Mouse (Mus musculus) MEL (cell line): ENCODE measurements around the gene Deup1. TPM values are rescaled to one million over a fixed set of nuclear protein-coding genes. Genes with fewer than 3 reads are reported as not detected.

Source experiments
- DNase-seq: peaks from one replicate; pipeline ENCODE4 v3.0.0; 2011; ENCODE audit warnings: low read depth, low spot score
- H3K27ac ChIP-seq: 2 replicates; pipeline ENCODE4 v1.5.1; 2012; ENCODE audit warnings: low read depth, mild to moderate bottlenecking, control low read depth, low read length, moderate library complexity; ENCODE audit not compliant: control insufficient read depth
- H3K27me3 ChIP-seq, 2 experiments: fragments of 150-350 bp in 1 of 2; sonication (generic) in 1 of 2; 2 replicates each; pipeline ENCODE4 v1.6.1; 2012; ENCODE audit warnings: low read length in 2 of 2, mild to moderate bottlenecking in 2 of 2, improper control_type of control experiment in 1 of 2, moderate library complexity in 1 of 2; ENCODE audit not compliant: insufficient read depth in 2 of 2, control insufficient read depth in 1 of 2
- H3K36me3 ChIP-seq, 2 experiments: 2 replicates each; pipeline ENCODE4 v1.6.1; 2012 to 2014; ENCODE audit warnings: low read length in 2 of 2, improper control_type of control experiment in 1 of 2, inconsistent platforms in 1 of 2, mild to moderate bottlenecking in 1 of 2; ENCODE audit not compliant: insufficient read depth in 2 of 2, control insufficient read depth in 1 of 2
- H3K4me1 ChIP-seq, 2 experiments: fragments of 150-350 bp in 1 of 2; sonication (generic) in 1 of 2; 2 replicates each; pipeline ENCODE4 v1.6.1; 2012; ENCODE audit warnings: low read length in 2 of 2, improper control_type of control experiment in 1 of 2, mild to moderate bottlenecking in 1 of 2; ENCODE audit not compliant: insufficient read depth in 2 of 2, control insufficient read depth in 1 of 2
- H3K4me3 ChIP-seq, 2 experiments: fragments of 150-350 bp in 1 of 2; sonication (generic) in 1 of 2; 2 replicates each; pipeline ENCODE4 v1.5.1; 2012; ENCODE audit warnings: low read depth in 2 of 2, low read length in 2 of 2, mild to moderate bottlenecking in 2 of 2, moderate library complexity in 2 of 2, control low read depth in 1 of 2, improper control_type of control experiment in 1 of 2; ENCODE audit not compliant: control insufficient read depth in 1 of 2, insufficient read depth in 1 of 2
- H3K79me2 ChIP-seq: 2 replicates; pipeline ENCODE4 v1.6.1; 2012; ENCODE audit warnings: mild to moderate bottlenecking, low read length, moderate library complexity; ENCODE audit not compliant: control insufficient read depth, poor library complexity, insufficient read depth
- H3K9ac ChIP-seq: 2 replicates; pipeline ENCODE4 v1.6.1; 2012; ENCODE audit warnings: low read depth, mild to moderate bottlenecking, control low read depth, low read length, moderate library complexity; ENCODE audit not compliant: control insufficient read depth, poor library complexity, severe bottlenecking
- H3K9me3 ChIP-seq: fragments of 150-350 bp; sonication (generic); replicated peaks from 2 replicates; pipeline ENCODE4 v1.6.1; 2012; ENCODE audit warnings: mild to moderate bottlenecking, low read length, improper control_type of control experiment, moderate library complexity; ENCODE audit not compliant: insufficient read depth
- BHLHE40 ChIP-seq: IDR thresholded peaks from 2 replicates; pipeline ENCODE4 v1.6.1; 2012; ENCODE audit warnings: low read depth, mild to moderate bottlenecking, inconsistent platforms, low read length, improper control_type of control experiment, borderline replicate concordance
- CTCF ChIP-seq, 3 experiments: IDR thresholded peaks in 2 of 3; conservative IDR thresholded peaks in 1 of 3; 2 replicates each; pipeline ENCODE4 v1.5.1; 2011 to 2012; ENCODE audit warnings: low read length in 3 of 3, low read depth in 2 of 3, mild to moderate bottlenecking in 2 of 3, improper control_type of control experiment in 1 of 3, inconsistent platforms in 1 of 3, mixed read lengths in 1 of 3, moderate library complexity in 1 of 3; ENCODE audit not compliant: control insufficient read depth in 1 of 3, insufficient read depth in 1 of 3, poor library complexity in 1 of 3, severe bottlenecking in 1 of 3
- ETS1 ChIP-seq: IDR thresholded peaks from 2 replicates; pipeline ENCODE4 v1.6.1; 2012; ENCODE audit warnings: low read depth, mild to moderate bottlenecking, inconsistent platforms, low read length, improper control_type of control experiment, moderate library complexity
- GATA1 ChIP-seq: IDR thresholded peaks from 2 replicates; pipeline ENCODE4 v1.6.1; 2011; ENCODE audit warnings: low read depth, low read length, improper control_type of control experiment
- HCFC1 ChIP-seq: IDR thresholded peaks from 2 replicates; pipeline ENCODE4 v1.6.1; 2012; ENCODE audit warnings: low read depth, mild to moderate bottlenecking, inconsistent platforms, low read length, improper control_type of control experiment, moderate library complexity
- MAFK ChIP-seq: IDR thresholded peaks from 2 replicates; pipeline ENCODE4 v1.6.1; 2011; ENCODE audit warnings: low read depth, mild to moderate bottlenecking, low read length, improper control_type of control experiment, borderline replicate concordance
- MAX ChIP-seq: IDR thresholded peaks from 2 replicates; pipeline ENCODE4 v1.6.1; 2011; ENCODE audit warnings: low read length, improper control_type of control experiment
- MEF2A ChIP-seq: IDR thresholded peaks from 2 replicates; pipeline ENCODE4 v1.6.1; 2014; ENCODE audit warnings: low read depth, mild to moderate bottlenecking, inconsistent platforms, low read length, improper control_type of control experiment; ENCODE audit not compliant: poor library complexity, insufficient replicate concordance, severe bottlenecking; ENCODE audit errors: extremely low read depth
- MYC ChIP-seq: IDR thresholded peaks from 2 replicates; pipeline ENCODE4 v1.6.1; 2011; ENCODE audit warnings: low read depth, mild to moderate bottlenecking, low read length, improper control_type of control experiment, moderate library complexity
- NELFE ChIP-seq: IDR thresholded peaks from 2 replicates; pipeline ENCODE4 v1.6.1; 2011; ENCODE audit warnings: low read depth, low read length, improper control_type of control experiment
- NRF1 ChIP-seq: IDR thresholded peaks from 2 replicates; pipeline ENCODE4 v1.6.1; 2014; ENCODE audit warnings: low read depth, mild to moderate bottlenecking, inconsistent platforms, low read length, improper control_type of control experiment, moderate library complexity; ENCODE audit not compliant: poor library complexity, insufficient read depth, severe bottlenecking
- POLR2A ChIP-seq, 2 experiments: IDR thresholded peaks; 2 replicates each; pipeline ENCODE4 v1.6.1; 2011 to 2012; ENCODE audit warnings: low read length in 2 of 2, mild to moderate bottlenecking in 2 of 2, control low read depth in 1 of 2, improper control_type of control experiment in 1 of 2, low read depth in 1 of 2, moderate library complexity in 1 of 2; ENCODE audit not compliant: control insufficient read depth in 1 of 2, insufficient read depth in 1 of 2, poor library complexity in 1 of 2
- POLR2AphosphoS2 ChIP-seq: IDR thresholded peaks from 2 replicates; pipeline ENCODE4 v1.6.1; 2011; ENCODE audit warnings: low read length, improper control_type of control experiment
- RAD21 ChIP-seq: IDR thresholded peaks from 2 replicates; pipeline ENCODE4 v1.6.1; 2011; ENCODE audit warnings: mild to moderate bottlenecking, low read depth, low read length, improper control_type of control experiment
- TAL1 ChIP-seq: IDR thresholded peaks from 2 replicates; pipeline ENCODE4 v1.6.1; 2012; ENCODE audit warnings: mild to moderate bottlenecking, inconsistent platforms, low read length, moderate library complexity, mixed read lengths
- TBP ChIP-seq: IDR thresholded peaks from 2 replicates; pipeline ENCODE4 v1.8.0; 2011; ENCODE audit warnings: low read depth, low read length, improper control_type of control experiment
- USF1 ChIP-seq: IDR thresholded peaks from 2 replicates; pipeline ENCODE4 v1.6.1; 2014; ENCODE audit warnings: low read depth, mild to moderate bottlenecking, inconsistent platforms, low read length, improper control_type of control experiment, moderate library complexity
- ZC3H11A ChIP-seq: IDR thresholded peaks from 2 replicates; pipeline ENCODE4 v1.6.1; 2012; ENCODE audit warnings: low read depth, mild to moderate bottlenecking, inconsistent platforms, low read length, improper control_type of control experiment
- ZKSCAN1 ChIP-seq: IDR thresholded peaks from 2 replicates; pipeline ENCODE4 v1.6.1; 2012; ENCODE audit warnings: low read depth, mild to moderate bottlenecking, inconsistent platforms, low read length, improper control_type of control experiment, moderate library complexity
- ZMIZ1 ChIP-seq: IDR thresholded peaks from 2 replicates; pipeline ENCODE4 v1.6.1; 2012; ENCODE audit warnings: low read depth, mild to moderate bottlenecking, inconsistent platforms, low read length, improper control_type of control experiment, moderate library complexity
- polyA plus RNA-seq, 2 experiments: library from polyadenylated mRNA; stranded (reverse) in 1 of 2; unstranded in 1 of 2; fragments of >175 nt in 1 of 2; fragments of >200 nt in 1 of 2; gene quantifications; 2 replicates each; pipeline versions ENCODE4 v1.2.1 to v1.2.4; 2012; ENCODE audit warnings: low replicate concordance in 2 of 2, low read depth in 1 of 2; ENCODE audit not compliant: insufficient read length in 2 of 2, insufficient read depth in 1 of 2, missing spikeins in 1 of 2
- total RNA-seq: library from RNA; depleted of rRNA; stranded (reverse); fragments of 300-350 nt; gene quantifications from 2 replicates; pipeline ENCODE4 v1.2.3, GENCODE M21; 2012

Gene Deup1
- total and polyA plus RNA-seq, 3 experiments, result not detected

- H3K27ac ChIP-seq, result no peak overlapping the region
- DNase-seq, result no peak
- no peaks in the 10 kb centered on the region for H3K9me3 ChIP-seq
- no peaks in the 10 kb centered on the region for H3K4me1 ChIP-seq
- no peaks in the 10 kb centered on the region for H3K79me2 ChIP-seq
- no peak overlapping the region for H3K9ac ChIP-seq
- no peak for TF ChIP-seq GATA1
- no peak overlapping the region for H3K4me3 ChIP-seq
- H3K27me3 ChIP-seq, result no peaks in the 10 kb centered on the region
- H3K36me3 ChIP-seq, result no peaks in the 10 kb centered on the region
Measured at GRCm38 (mm10) chr9:15538979-15539533, 88.7 kb downstream of the Deup1 start.

- H3K27ac ChIP-seq, result no peak overlapping the region
- no peaks in the 10 kb centered on the region for H3K79me2 ChIP-seq
- no peaks in the 10 kb centered on the region for H3K4me1 ChIP-seq
- DNase-seq, result no peak
- no peaks in the 10 kb centered on the region for H3K36me3 ChIP-seq
- no peaks in the 10 kb centered on the region for H3K27me3 ChIP-seq
- H3K9me3 ChIP-seq, result no peaks in the 10 kb centered on the region
- no peak overlapping the region for H3K9ac ChIP-seq
- no peak overlapping the region for H3K4me3 ChIP-seq
- TF ChIP-seq TAL1 (no peak), RAD21 (no peak; the same call in 1 of the 2 replicates)
Measured at GRCm38 (mm10) chr9:15537455-15538048, 90.2 kb downstream of the Deup1 start.

- Histone ChIP-seq H3K4me1 (no peaks in the 10 kb centered on the region), H3K79me2 (no peaks in the 10 kb centered on the region), H3K27ac (no peak overlapping the region)
Measured at GRCm38 (mm10) chr9:15536861-15537426, 90.8 kb downstream of the Deup1 start.

GRCm38 (mm10) chr9:15535418-15535817 is 92.3 kb downstream of the Deup1 start:
- H3K79me2 ChIP-seq, result no peaks in the 10 kb centered on the region
- no peak for DNase-seq
- H3K4me1 ChIP-seq, result no peaks in the 10 kb centered on the region
- no peaks in the 10 kb centered on the region for H3K36me3 ChIP-seq
- H3K9ac ChIP-seq, result no peak overlapping the region
- no peaks in the 10 kb centered on the region for H3K9me3 ChIP-seq
- no peak overlapping the region for H3K4me3 ChIP-seq
- no peak overlapping the region for H3K27ac ChIP-seq
- no peaks in the 10 kb centered on the region for H3K27me3 ChIP-seq
- no peak for TF ChIP-seq NRF1
- TF ChIP-seq CTCF (IDR thresholded peaks at IDR 0.05 in 2 of 3, conservative IDR thresholded peaks at IDR 0.05 in 1 of 3; ENCODE audit: control insufficient read depth in 1 of 3, insufficient read depth in 1 of 3, low read depth in 2 of 3, low read length in 3 of 3, poor library complexity in 1 of 3, severe bottlenecking in 1 of 3), result no peak
- TF ChIP-seq MAX, result no peak
- TF ChIP-seq MYC, result no peak
- no peak for TF ChIP-seq ETS1
- no peak for TF ChIP-seq MAFK
- no peak for TF ChIP-seq USF1
- no peak for TF ChIP-seq NELFE
- TF ChIP-seq HCFC1, result no peak
- no peak for TF ChIP-seq TBP
- no peak for TF ChIP-seq MEF2A
- no peak for TF ChIP-seq POLR2A (IDR thresholded peaks at IDR 0.05; ENCODE audit: control insufficient read depth in 1 of 2, insufficient read depth in 1 of 2, low read depth in 1 of 2, low read length in 2 of 2, poor library complexity in 1 of 2)
- TF ChIP-seq BHLHE40, result no peak
- no peak for TF ChIP-seq ZC3H11A

More at GRCm38 (mm10) chr9:15536861-15537426, 90.8 kb downstream of the Deup1 start:
- TF ChIP-seq ZKSCAN1 (no peak), HCFC1 (no peak), POLR2AphosphoS2 (no peak), RAD21 (no peak), ZMIZ1 (no peak), BHLHE40 (no peak)
- Histone ChIP-seq H3K36me3 (no peaks in the 10 kb centered on the region), H3K9ac (no peak overlapping the region), H3K27me3 (no peaks in the 10 kb centered on the region), H3K9me3 (no peaks in the 10 kb centered on the region), H3K4me3 (no peak overlapping the region)
- DNase-seq, result no peak
